Mouse (Mus musculus): ENCODE data around the gene Slc25a18.
A peak's percentile ranks its signal among the peaks of the same experiment; 100 is the strongest.
"Not testable (repeated sequence)": the region's sequence is repeated elsewhere in the genome, so short reads cannot be mapped to it uniquely, and the experiment has no call there.

Slc25a18 gene

DNA sequence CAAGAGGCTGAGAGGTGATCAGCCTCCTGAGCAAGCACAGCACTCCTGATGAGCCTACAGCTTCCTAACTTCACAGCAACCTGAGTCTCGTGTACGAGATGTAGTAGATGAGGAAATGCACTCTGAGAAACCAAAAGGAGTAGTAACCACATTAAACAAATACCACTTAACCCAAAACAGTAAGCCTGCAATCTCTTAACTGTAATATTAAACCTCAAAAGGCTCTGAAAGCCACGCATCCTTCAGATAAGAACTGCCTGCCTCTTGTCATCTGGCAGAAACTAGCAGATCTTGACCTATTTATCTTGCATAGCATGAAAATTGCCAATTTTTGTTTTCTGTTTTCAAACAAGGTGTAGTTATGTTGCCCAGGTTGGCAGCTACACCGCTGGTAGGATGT lies 25.5 kb downstream of the Slc25a18 start:
- DNase-seq = no peak

DNA sequence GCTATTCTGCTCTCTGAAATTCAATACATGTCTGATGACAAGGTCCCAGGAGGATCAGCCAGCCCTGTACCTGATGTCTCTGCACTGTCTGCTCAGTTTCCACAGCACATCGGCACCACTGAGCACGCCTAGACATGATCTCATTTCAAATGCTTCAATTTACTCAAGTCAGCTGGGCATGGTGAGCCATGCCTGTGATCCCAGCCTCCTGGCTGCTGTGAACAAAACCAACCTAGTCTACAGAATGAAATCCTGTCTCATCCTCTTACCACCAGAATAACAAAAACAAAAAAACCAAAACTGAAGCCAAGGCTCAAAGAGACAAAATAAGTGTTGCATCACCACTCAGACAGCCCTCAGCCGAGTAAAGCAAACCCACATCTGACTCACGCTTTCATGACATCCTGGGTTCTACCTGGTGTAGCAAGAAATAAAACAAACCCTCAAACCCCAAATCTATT lies 26.2 kb downstream of the Slc25a18 start:
- DNase-seq = no peak

DNA sequence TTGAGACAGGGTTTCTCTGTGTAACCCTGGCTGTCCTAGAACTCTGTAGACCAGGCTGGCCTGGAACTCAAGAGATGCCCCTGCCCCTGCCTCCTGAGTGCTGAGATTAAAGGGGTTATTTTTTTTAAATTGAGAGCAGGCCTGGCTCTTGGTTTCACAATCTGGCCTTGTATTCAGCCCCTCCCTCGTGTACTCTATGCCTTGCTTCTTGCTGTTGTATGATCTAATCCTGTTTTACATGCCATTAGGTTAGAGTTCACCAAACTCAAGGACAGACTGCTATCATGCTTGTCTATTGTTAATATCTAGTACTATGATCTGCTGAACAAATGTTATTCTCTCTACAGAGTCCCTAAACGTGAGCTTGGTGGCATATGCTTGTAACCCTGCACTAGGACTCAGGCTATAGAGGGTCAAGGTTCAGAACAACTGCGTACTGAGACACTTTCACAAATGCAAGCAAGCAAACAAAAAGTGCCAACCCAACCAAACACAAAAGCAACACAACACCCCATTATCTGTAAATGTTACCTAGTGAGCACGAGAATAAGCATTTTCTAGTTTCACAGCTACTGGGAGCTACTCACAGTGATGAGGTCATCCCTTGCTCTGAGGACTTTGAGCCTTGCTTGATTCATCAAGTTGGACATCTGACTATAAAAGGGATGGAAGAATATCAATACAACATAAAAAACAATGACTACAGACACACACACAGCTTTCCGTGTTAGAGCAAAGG lies 33.8 kb downstream of the Slc25a18 start:
- no peak for DNase-seq

DNA sequence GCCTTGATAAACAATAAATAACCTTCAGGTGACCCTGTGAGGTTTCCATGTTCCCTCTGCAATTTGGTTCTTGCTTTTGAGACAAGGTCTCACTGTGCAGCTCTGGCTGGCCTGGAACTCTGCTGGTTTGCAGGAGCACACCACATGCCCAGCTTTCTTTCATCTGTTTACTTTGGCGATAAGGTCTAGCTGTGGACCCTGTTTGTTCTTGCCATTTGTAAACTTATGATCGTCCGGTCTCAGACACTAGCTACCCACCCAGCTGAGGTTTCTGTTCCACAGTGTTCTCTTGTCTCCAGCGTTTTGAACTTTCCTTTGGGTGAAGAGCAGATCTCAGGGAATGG lies 34.3 kb downstream of the Slc25a18 start:
- no peak for DNase-seq

DNA sequence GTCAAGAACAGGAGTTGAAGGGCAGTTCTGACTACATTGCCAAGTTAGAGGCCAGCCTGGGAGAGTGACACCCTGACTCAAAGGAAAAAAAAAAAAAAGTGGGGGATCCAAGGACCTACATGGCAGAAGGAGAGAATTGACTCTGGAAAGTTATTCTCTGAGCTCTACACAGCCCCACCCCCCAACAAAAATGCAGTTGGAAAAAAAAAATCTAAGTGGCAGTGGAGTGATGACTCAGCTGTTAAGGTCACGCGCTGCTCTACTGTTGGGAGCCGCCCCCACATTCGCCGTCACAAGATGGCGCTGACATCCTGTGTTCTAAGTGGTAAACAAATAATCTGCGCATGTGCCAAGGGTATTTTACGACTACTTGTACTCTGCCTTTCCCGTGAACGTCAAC lies 38.6 kb downstream of the Slc25a18 start:
- DNase-seq = not testable (repeated sequence)

DNA sequence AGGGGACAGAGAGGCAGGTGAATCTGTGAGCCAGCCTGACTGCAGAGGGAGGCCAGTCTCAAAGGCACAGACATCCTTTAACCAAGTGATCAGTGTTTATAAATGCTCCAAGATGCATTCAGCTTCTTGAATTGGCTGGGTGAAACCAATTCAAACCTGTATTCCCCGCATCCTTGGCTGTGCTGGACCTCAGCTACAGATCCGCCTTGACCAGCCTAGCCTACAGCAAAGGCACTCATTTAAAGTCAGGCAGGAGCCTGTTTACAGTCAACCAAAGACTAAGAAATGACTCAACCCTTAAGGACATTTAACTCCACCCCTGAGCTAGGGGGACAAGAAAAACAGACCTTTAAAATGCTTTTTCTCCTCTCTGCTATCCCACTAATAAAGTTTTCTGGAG lies 45.9 kb downstream of the Slc25a18 start:
- no peak for DNase-seq

DNA sequence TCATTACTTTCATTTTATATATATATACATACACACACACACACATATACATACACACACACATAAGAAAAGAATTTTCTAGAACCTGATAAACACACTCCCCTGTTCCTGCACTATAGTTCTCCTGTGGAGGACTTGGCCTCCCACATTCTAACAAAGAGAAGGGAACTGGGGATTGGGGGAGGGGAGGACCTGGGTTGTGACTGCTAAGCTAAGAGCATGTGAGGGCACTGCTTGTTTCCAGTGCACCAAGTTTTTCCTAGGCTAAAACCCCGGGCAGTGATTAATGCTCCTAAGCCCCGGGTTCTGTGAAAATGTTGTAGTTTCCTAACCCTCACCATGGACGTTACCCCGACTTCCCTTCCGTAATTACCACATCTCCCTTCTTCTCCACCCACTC lies 46.8 kb downstream of the Slc25a18 start:
- DNase-seq = no peak

DNA sequence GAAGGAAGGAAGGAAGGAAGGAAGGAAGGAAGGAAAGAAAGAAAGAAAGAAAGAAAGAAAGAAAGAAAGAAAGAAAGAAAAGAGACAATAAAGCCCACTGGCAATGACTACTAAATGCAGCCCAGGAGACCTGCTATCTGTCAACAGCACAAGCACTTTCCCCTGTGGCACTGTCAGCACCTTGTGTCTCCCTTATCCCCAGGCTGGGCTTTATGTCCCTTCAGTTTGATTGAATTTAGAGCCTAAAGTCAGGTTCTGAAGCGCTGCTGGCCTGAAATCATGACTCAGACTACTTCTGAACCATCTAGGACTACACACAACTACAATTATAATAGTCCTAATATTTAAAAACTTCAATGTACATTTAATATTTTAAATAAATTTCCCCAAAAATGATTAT lies 47.6 kb downstream of the Slc25a18 start:
- no peak for DNase-seq

DNA sequence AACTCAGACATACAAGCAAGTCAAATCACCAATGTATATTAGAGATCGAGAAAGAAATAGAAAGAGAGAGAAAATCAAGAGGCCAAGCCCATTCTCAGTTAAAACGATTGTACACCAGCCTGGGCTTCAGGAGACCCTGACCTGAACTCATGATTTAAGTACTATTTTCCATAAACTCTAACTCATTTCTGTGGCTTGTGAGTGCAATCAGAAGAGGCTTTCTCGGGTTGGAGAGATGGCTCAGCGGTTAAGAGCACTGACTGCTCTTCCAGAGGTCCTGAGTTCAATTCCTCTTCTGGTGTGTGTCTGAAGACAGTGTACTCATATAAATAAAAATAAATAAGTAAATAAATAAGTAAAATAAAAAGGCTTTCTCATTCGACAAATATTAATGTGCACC lies 48.3 kb downstream of the Slc25a18 start:
- no peak for DNase-seq

DNA sequence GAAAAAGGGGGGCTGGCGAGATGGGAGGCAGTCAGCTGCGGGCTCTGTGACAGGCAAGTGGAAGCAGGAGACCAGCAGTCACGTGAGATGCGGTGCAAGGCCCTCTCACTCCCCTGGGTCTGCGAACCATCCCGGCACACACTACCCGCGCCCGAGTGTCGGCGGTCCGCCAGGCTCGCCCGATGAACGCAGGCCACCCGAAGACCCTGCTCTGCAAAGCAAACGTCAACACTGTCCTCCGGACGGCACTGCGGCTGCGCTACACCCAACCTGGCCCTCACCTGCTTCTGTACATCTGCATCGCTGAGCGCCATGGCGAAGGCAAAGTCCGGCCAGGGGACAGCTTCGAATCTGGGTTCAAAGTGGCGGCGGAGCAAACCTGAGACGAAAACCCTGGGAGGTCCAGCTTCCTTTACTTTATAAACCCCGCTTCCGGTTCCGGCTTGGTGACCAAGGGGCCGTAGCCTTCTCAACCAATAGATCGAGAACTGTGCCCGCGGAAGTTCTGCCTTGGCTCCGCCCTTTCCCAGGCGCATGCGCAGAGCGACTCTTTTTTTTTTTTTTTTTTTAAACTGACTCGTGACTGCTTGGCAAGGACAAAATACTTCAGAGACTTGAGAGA lies 49.0 kb downstream of the Slc25a18 start, which contains the start of gene Atp6v1e1:
TSS of gene Atp6v1e1 (minus strand) at position 487 of the 622 bp plus-strand sequence.
- DNase-seq = peak; percentile 95

DNA sequence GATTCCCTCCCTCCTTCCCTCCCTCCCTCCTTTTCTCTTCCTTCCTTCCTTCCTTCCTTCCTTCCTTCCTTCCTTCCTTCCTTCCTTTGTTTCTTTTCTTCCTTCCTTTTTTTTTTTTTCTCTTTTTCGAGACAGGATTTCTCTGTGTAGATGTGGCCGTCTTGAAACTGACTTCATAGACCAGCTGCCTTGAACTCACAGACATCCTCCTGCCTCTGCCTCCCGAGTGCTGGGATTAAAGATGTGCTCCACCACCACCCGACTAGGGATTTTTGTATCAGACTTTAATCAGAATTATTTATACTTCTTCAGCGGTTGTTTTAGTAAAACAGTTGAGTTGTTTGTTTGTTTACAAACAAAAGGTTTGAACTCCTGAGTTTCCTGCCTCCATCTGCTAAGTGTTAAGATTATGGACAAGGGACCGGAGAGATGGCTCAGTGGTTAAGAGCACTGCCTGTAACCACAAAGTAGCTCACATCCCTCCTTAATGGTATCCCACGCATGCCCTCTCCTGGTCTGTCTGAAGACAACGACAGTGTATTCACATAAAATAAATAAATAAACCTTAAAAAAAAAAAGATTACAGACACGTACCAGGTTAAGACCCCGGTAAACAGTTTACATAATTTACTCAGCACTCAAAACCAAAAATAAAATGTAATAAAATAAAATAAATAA lies 49.7 kb downstream of the Slc25a18 start:
- peak; percentile 55 for DNase-seq

DNA sequence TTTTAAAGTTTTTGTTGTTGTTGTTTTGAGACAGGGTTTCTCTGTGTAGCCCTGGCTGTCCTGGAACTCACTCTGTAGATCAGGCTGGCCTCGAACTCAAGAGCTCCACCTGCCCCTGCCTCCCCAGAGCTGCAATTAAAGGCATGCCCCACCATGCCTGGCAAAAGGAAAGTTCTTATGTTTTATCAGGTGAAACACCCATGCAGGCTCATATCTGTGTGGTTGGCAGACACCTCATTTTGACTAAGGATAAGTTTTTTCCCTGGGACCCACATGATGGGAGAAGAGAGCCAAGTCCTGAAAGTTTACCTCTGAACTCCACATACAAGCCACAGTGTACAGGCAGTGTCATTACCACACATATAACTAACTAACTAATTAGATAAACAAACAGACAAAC lies 56.7 kb downstream of the Slc25a18 start:
- DNase-seq = no peak

DNA sequence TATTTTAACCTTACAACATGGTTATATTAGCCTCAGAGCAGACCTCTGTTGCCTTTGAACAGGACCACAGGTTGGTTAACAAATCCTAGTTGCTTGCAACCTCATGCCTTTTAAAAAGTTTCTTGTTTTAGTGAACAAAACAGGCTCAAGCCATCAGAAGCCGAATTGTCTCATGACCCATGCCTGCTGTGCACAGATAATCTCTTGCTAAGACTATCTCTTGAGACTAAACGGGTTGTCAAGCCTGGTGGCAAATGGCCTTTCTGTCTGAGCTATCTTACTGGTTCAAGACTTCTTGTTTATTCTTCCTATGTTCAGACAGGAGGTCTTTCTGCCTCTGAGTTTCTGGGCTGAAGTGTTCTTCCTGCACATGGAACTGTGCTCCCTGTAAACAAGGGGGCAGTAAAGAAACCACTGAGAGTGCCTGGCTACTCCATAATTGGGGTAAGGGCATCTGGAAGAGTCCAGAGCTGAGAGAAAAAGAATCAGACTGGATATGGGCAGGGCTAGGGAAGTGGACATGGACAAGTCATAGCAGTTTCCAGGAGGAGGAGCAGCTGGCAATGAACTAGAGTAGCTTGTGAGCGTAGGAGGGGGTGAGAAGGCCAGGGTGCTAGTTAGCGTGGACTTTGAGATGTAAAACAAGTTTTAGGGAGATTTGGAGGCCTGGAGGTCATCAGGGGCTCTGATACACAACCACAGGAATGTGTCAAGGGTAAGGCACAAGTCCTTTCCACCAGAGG lies 57.7 kb downstream of the Slc25a18 start:
- DNase-seq = no peak

DNA sequence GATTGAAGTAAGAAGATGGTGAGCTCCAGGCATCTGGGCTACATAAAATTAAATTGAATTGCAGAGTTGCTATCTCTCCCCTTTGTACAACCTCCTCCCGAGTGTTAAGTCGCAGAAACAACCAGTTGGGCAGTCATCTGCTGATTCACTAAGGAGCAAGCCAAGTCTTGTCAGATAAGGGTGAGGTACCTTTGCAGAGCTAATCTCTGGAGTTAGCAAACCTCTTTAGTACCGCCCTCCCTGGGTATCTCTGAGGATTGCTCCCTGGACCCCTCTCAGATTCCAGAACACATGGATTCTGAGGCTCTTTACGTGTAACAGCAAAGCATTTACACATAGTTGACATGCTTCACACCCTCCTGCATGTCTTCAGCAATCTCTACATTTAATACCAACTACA lies 58.7 kb downstream of the Slc25a18 start:
- DNase-seq = no peak

DNA sequence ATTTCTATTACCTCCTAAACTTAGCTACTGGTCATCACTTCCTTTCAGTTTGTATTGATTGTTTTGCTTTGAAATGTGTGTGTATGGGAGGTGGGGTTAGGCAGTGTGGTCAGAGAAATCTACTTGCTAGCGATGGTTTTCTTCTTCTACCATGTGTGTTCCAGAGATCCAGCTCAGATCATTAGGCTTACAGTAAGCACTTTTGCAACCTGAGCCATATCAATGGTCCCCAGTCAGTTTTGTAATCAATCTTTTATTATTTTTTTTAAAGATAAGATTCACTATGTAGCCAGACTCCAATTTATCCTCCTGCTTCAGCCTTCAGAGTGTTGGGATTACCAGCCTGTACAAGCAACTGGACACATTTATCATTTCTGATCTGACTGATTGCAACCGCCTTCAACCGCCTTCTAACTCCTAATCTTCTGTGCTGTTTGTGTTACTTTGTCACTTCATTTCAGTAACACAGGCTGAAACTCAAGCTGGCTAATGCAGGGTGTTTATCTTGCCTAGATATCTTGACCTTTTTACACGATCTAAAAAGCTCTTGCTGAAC lies 61.5 kb downstream of the Slc25a18 start:
- DNase-seq = no peak

DNA sequence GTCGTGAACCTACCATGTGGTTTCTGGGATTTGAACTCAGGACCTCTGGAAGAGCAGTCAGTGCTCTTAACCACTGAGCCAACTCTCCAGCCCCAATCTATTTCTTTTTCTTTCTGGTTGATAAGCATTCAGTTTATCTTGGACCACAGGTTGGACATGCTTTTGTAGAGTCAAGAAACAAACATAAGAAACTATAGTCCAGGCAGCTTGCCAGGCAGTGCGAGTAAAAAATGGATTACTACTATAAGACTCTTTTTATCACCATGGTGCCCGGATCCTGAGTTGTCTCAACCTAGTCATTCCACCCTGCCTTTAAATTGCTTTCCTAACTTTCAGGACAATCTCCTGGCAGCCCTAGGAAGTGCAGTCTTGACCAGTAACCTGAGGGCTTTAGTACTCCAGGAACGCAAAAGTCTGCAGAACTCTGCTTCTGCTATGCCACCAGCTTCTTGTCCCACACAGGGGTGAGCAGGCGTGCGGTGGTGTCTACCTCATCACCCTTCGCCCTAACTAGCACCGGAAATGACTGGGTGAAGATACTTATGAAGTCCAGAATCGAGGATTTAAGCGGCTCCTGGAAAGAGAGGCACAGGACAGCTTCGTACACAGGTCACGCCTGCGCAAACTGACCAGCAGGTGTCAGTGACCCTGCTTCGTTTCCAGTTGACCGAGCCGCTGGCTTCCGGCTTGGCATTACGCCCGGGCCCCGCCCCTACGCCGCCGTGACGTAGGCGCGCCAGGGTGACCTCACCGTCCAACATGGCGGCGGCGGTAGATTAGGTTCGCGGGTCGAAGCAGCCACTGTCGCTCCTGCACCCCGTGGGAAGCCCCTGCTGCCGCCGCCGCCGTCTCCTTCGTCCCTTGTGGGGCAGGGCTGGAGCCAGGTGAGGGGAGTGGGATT lies 62.3 kb downstream of the Slc25a18 start, which contains the start of gene Bcl2l13:
TSS of gene Bcl2l13 (plus strand) at position 739 of the 901 bp plus-strand sequence.
- DNase-seq = peak; percentile 91

DNA sequence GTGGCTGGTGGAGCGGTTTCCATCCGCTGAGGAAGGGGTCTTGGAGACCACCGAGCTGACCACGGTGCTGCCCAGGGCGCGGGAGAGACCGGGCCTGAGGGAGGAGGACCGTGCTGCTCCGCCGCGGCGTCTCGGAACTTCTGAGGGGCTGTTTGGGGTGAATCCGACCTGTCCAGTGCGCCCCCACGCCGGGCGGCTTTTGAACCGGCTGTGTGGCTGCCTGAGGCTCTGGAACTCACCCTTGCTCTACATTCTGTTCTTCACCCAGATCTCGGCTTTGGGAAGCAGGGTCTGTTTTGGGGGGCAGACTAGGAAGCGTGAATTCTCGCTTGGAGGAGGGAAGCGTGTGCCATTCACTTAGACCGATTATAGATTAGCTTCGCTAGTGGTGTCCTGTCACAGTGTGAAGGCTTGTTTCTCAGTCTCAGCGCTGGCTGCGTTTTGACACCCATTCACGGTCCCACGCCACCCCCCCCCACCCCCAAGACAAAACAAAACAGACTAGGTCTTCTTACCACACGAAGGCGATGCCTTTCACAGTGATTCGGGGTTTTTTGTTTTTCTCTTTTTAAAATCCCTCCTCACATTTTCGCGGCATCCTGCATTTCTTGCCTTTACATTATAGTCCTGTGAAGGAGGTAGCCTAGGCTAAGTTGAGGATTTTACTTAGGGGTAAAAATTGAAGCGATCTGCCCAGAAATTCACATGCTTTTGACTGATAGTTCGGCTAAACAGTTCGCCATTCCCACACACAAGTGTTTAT lies 63.2 kb downstream of the Slc25a18 start:
- no peak for DNase-seq

DNA sequence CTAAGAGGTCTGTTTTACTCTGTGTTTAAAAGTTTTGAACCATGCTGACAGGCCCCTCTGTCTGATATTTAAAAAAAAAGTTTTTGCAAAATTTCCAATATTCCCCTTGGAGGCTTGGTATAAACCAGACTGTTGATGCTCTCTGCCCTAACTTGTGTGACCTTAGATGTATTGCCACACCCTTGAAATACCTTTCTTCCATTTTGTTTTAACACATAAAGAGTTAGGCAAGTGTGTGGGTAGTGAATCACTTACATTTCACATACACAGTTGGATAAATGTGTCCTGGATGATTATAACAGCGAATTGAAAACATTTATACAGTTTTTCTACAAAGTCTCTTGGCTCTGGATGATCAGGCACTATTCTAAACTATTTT lies 63.8 kb downstream of the Slc25a18 start:
- DNase-seq = no peak

DNA sequence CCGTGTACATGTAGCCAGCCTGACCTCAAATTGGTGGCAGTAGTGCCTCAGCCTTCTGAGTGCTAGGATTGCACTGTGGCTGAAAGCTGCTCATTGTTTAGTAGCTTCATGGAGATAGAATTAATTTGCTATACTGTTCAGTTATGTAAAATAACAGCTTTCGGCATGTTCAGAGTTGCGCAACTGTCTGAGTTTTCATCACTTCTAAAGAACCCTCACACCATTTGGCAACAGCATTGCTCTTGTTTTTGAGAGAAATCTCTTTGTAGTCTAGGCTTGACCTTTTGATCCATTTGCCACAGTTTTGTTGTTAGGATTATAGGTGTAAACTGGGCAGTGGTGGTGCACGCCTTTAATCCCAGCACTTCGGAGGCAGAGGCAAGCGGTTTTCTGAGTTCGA lies 66.9 kb downstream of the Slc25a18 start:
- no peak for DNase-seq

DNA sequence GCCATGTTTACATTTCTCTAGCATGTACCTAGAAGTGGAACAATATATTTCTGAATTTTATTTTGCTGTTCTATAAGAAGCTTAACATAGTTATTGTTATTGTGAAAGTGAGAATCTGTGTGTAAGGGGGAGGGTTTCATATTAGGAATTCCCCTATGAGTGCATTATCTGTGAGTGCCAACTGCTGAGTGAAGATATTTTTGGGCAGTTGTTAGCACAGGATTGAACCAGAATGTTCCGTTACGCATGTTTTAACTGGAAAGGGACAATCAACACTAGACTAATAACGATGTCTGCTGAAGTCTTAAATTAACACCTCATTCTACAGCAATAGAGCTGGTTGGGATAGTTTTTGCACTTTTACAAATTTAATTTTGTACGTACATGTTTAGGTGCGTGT lies 68.4 kb downstream of the Slc25a18 start:
- DNase-seq = no peak

Data from cerebellum, adult 9-11 months (tissue).